Mouse (Mus musculus) myocyte (in vitro differentiated cells): Measurements from ENCODE around the gene Klk1b5. TPM values are rescaled to one million over a fixed set of nuclear protein-coding genes. Genes with fewer than 3 reads are reported as not detected.

Experiments used
- H3K27me3 ChIP-seq: one replicate; pipeline ENCODE4 v1.6.1; 2011; ENCODE audit not compliant: control insufficient read depth, insufficient read depth, insufficient read length
- H3K36me3 ChIP-seq: one replicate; pipeline ENCODE4 v1.6.1; 2011; ENCODE audit not compliant: control insufficient read depth, insufficient read depth
- H3K4me2 ChIP-seq: one replicate; pipeline ENCODE4 v1.6.1; 2011; ENCODE audit warnings: low read depth, control low read depth
- H3K4me3 ChIP-seq: one replicate; pipeline ENCODE4 v1.5.1; 2011; ENCODE audit warnings: mild to moderate bottlenecking, control low read depth, moderate library complexity
- H3K79me2 ChIP-seq: one replicate; pipeline ENCODE4 v1.6.1; 2011; ENCODE audit not compliant: control insufficient read depth, insufficient read depth
- H3ac ChIP-seq: one replicate; pipeline ENCODE4 v1.6.1; 2011; ENCODE audit not compliant: control insufficient read depth, insufficient read length
- CEBPB ChIP-seq: IDR thresholded peaks from 2 replicates; pipeline ENCODE4 v1.6.1; 2011; ENCODE audit warnings: mild to moderate bottlenecking, moderate library complexity; ENCODE audit not compliant: poor library complexity, insufficient read depth, severe bottlenecking
- E2F4 ChIP-seq: IDR thresholded peaks from one replicate; pipeline ENCODE4 v1.6.1; 2011; ENCODE audit warnings: mild to moderate bottlenecking, control low read depth, moderate library complexity; ENCODE audit not compliant: insufficient read depth
- MAX ChIP-seq: IDR thresholded peaks from one replicate; pipeline ENCODE4 v1.6.1; 2011; ENCODE audit warnings: low read depth, mild to moderate bottlenecking, control low read depth
- MYOD1 ChIP-seq, 3 experiments: IDR thresholded peaks; one replicate each; pipeline ENCODE4 v1.6.1; 2011; ENCODE audit warnings: control low read depth in 2 of 3, low read depth in 2 of 3, mild to moderate bottlenecking in 2 of 3, moderate library complexity in 1 of 3; ENCODE audit not compliant: insufficient read length in 2 of 3, control insufficient read depth in 1 of 3
- MYOG ChIP-seq, 3 experiments: IDR thresholded peaks; one replicate each; pipeline ENCODE4 v1.6.1; 2011; ENCODE audit warnings: control low read depth in 2 of 3, low read depth in 2 of 3, mild to moderate bottlenecking in 2 of 3; ENCODE audit not compliant: insufficient read length in 2 of 3, control insufficient read depth in 1 of 3, insufficient read depth in 1 of 3
- POLR2A ChIP-seq: IDR thresholded peaks from one replicate; pipeline ENCODE4 v1.6.1; 2011; ENCODE audit warnings: low read depth, mild to moderate bottlenecking, control low read depth, moderate library complexity; ENCODE audit not compliant: insufficient read length
- POLR2AphosphoS2 ChIP-seq: IDR thresholded peaks from one replicate; pipeline ENCODE4 v1.6.1; 2011; ENCODE audit warnings: low read depth, control low read depth; ENCODE audit not compliant: insufficient read length
- REST ChIP-seq: IDR thresholded peaks from one replicate; pipeline ENCODE4 v1.6.1; 2011; ENCODE audit warnings: mild to moderate bottlenecking, control low read depth, moderate library complexity; ENCODE audit not compliant: insufficient read depth, insufficient read length
- SRF ChIP-seq: IDR thresholded peaks from one replicate; pipeline ENCODE4 v1.6.1; 2011; ENCODE audit warnings: low read depth; ENCODE audit not compliant: control insufficient read depth, insufficient read length
- TCF12 ChIP-seq: IDR thresholded peaks from one replicate; pipeline ENCODE4 v1.6.1; 2011; ENCODE audit warnings: mild to moderate bottlenecking, control low read depth; ENCODE audit not compliant: poor library complexity, insufficient read depth, severe bottlenecking
- TCF3 ChIP-seq: IDR thresholded peaks from one replicate; pipeline ENCODE4 v1.6.1; 2011; ENCODE audit warnings: low read depth, control low read depth; ENCODE audit not compliant: insufficient read length
- USF1 ChIP-seq: IDR thresholded peaks from one replicate; pipeline ENCODE4 v1.6.1; 2011; ENCODE audit warnings: low read depth, mild to moderate bottlenecking, control low read depth, moderate library complexity
- polyA plus RNA-seq: library from polyadenylated mRNA; unstranded; fragments of >200 nt; fragmentation: generic; extraction: Trizol; gene quantifications from one replicate; pipeline ENCODE4 v1.2.1, GENCODE M21; 2012; ENCODE audit warnings: missing spikeins

Gene Klk1b5
- polyA plus RNA-seq, 1 experiment, result not detected

DNA sequence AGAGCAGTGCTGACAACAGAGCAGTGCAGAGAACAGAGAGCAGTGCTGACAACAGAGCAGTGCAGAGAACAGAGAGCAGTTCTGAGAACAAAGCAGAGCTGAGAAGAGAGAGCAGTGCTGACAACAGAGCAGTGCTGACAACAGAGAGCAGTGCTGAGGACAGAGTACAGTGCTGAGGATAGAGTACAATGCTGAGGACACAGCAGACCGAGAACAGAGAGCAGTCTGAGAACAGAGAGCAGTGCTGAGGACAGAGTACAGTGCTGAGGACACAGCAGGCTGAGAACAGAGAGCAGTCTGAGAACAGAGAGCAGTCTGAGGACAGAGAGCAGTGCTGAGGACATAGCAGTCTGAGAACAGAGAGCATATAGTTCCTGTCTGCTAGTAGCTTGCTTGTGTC is 25.0 kb downstream of the Klk1b5 start:
- Histone ChIP-seq H3K79me2 (peaks cover 1% of the 10 kb centered on the region), H3K36me3 (no peaks in the 10 kb centered on the region), H3K4me2 (no peak overlapping the region), H3ac (no peak overlapping the region), H3K4me3 (no peak overlapping the region), H3K27me3 (peaks cover 21% of the 10 kb centered on the region)
- TF ChIP-seq REST (no peak), SRF (no peak), CEBPB (no peak), MAX (no peak), POLR2A (no peak), TCF12 (no peak), POLR2AphosphoS2 (no peak), USF1 (no peak), E2F4 (no peak), MYOG (IDR thresholded peaks at IDR 0.05; ENCODE audit: control insufficient read depth in 1 of 3, insufficient read depth in 1 of 3, insufficient read length in 2 of 3, low read depth in 2 of 3) (no peak), TCF3 (no peak), MYOD1 (IDR thresholded peaks at IDR 0.05; ENCODE audit: control insufficient read depth in 1 of 3, insufficient read length in 2 of 3, low read depth in 2 of 3) (no peak)

GRCm38 (mm10) chr7:44241163-44241562 is 25.4 kb downstream of the Klk1b5 start:
- Histone ChIP-seq H3ac (no peak overlapping the region), H3K79me2 (peaks cover 4% of the 10 kb centered on the region), H3K36me3 (no peaks in the 10 kb centered on the region), H3K4me3 (no peak overlapping the region), H3K27me3 (peaks cover 16% of the 10 kb centered on the region), H3K4me2 (no peak overlapping the region)
- TF ChIP-seq MYOD1 (IDR thresholded peaks at IDR 0.05; ENCODE audit: control insufficient read depth in 1 of 3, insufficient read length in 2 of 3, low read depth in 2 of 3) (no peak), REST (no peak), USF1 (no peak), E2F4 (no peak), POLR2AphosphoS2 (no peak), TCF12 (no peak), CEBPB (no peak), MAX (no peak)

DNA sequence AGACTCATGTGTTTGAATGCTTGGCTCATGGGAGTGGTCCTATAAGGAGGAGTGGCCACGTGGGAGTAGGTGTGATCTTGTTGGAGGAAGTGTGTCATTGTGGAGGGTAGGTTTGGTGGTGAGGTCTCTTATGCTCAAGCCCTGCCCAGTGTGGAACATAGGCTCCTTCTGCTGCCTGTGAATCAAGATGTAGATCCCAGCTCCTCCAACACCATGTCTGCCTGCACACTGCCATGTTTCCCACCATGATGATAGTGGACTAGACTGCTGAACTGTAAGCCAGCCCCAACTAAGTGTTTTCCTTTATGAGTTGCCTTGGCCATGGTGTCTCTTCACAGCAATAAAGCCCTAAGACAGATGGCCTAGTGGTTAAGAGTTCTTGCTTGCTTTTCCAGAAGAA is 28.3 kb downstream of the Klk1b5 start:
- TF ChIP-seq USF1 (no peak), E2F4 (no peak)
- H3K4me3 ChIP-seq, result no peak overlapping the region
- H3K4me2 ChIP-seq, result no peak overlapping the region
- peaks cover 29% of the 10 kb centered on the region for H3K79me2 ChIP-seq
- H3K36me3 ChIP-seq, result peaks cover 6% of the 10 kb centered on the region
- H3ac ChIP-seq, result no peak overlapping the region
- H3K27me3 ChIP-seq, result peaks cover 7% of the 10 kb centered on the region

DNA sequence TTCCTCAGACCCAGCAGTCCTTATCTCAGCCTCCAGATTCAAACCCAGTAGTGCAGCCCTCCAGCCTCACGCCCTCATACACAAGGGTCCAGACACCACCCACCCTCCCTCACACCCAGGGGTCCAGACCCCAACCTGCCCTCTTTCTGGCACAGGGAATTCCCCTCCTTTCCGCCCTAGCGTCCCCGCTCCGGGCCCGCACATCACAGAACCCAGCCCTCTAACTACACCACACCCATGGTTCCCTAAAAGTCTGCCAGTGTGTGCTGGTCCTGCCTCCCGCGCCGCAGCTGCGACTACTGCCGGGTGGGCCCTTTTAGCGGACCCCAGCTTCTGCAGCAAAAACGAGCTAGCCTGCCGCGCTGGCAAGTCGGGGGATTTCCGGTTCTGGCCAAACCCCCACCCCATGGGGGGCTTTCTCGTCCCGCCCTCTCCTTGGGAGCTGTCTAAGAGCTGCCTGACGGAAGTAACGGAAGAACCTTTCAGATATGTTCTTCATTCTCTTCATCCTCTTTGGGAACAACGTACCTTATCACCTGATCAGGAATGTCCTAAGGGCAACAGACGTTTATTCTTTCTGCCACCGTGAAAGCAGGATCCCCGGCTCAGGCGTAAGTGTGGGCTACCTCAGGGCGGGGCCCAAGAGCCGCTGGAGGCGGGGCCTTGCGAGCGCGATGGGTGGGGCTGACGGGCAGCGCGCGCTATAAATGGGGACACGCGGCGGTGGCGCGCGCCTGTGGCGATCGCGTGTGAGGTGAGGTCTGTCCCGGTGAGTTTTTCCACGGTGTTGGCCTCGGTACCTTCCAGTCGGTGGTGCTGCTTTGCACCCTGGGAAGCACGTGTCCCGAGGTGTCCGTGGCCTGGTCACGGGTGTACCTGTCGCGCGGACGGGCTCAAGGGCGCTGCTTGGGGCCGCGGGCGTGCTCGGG is 30.6 kb downstream of the Klk1b5 start, which contains the start of the genes 1700028J19Rik and 2410002F23Rik:
1700028J19Rik (minus strand) TSS at position 641 of the 929 bp plus-strand sequence.
2410002F23Rik (plus strand) TSS at position 668 of the 929 bp plus-strand sequence.
- Histone ChIP-seq H3K36me3 (peaks cover 20% of the 10 kb centered on the region), H3K4me3 (peak within 1 kb of the TSS; percentile 93), H3K79me2 (peaks cover 31% of the 10 kb centered on the region), H3ac (peak within 1 kb of the TSS; percentile 61), H3K27me3 (no peaks in the 10 kb centered on the region), H3K4me2 (peak within 1 kb of the TSS; percentile 89)
- TF ChIP-seq POLR2AphosphoS2 (peak; percentile 100), POLR2A (peak; percentile 100), MYOG (IDR thresholded peaks at IDR 0.05; ENCODE audit: control insufficient read depth in 1 of 3, insufficient read depth in 1 of 3, insufficient read length in 2 of 3, low read depth in 2 of 3) (peak in 1 of 3 experiments; percentile 39), MAX (peak; percentile 100), MYOD1 (IDR thresholded peaks at IDR 0.05; ENCODE audit: control insufficient read depth in 1 of 3, insufficient read length in 2 of 3, low read depth in 2 of 3) (peak in 2 of 3 experiments; percentile 2 to 19), E2F4 (peak; percentile 60), CEBPB (no peak), REST (no peak), TCF12 (no peak), TCF3 (no peak), SRF (no peak), USF1 (no peak)

GRCm38 (mm10) chr7:44246984-44247470 is 31.3 kb downstream of the Klk1b5 start:
- peak overlapping the region; percentile 86 for H3K4me2 ChIP-seq
- H3K79me2 ChIP-seq, result peaks cover 31% of the 10 kb centered on the region
- H3ac ChIP-seq, result peak overlapping the region; percentile 61
- TF ChIP-seq E2F4, result no peak
- peak in 1 of 3 experiments; percentile 0 for TF ChIP-seq MYOD1 (IDR thresholded peaks at IDR 0.05; ENCODE audit: control insufficient read depth in 1 of 3, insufficient read length in 2 of 3, low read depth in 2 of 3)
- H3K4me3 ChIP-seq, result peak overlapping the region; percentile 93
- H3K36me3 ChIP-seq, result peaks cover 20% of the 10 kb centered on the region
- no peaks in the 10 kb centered on the region for H3K27me3 ChIP-seq
